Mouse (Mus musculus) kidney, embryonic 15.5 days (tissue): ENCODE data around the gene Slc13a3. TPM values are rescaled to one million over a fixed set of nuclear protein-coding genes. Genes with fewer than 3 reads are reported as not detected.

Experiments
- ATAC-seq: fragments of 200-750 bp; cut with Nextera tagmentation; replicated peaks from 2 replicates; pipeline ENCODE4 v1.8.0; 2017; ENCODE audit warnings: moderate TSS enrichment; ENCODE audit not compliant: low FRiP score
- H3K27ac ChIP-seq: fragments of 300-500 bp; sonication (generic); 2 replicates; pipeline ENCODE4 v1.5.1; 2015; ENCODE audit warnings: mild to moderate bottlenecking, inconsistent platforms
- H3K27me3 ChIP-seq: fragments of 300-500 bp; sonication (generic); 2 replicates; pipeline ENCODE4 v1.6.1; 2015; ENCODE audit warnings: inconsistent platforms
- H3K36me3 ChIP-seq: fragments of 300-500 bp; sonication (generic); 2 replicates; pipeline ENCODE4 v1.6.1; 2015; ENCODE audit warnings: inconsistent platforms
- H3K4me1 ChIP-seq: fragments of 300-500 bp; sonication (generic); 2 replicates; pipeline ENCODE4 v1.6.1; 2015; ENCODE audit warnings: inconsistent platforms
- H3K4me2 ChIP-seq: fragments of 300-500 bp; sonication (generic); 2 replicates; pipeline ENCODE4 v1.6.1; 2015; ENCODE audit warnings: moderate library complexity, mild to moderate bottlenecking, inconsistent platforms
- H3K4me3 ChIP-seq: fragments of 300-500 bp; sonication (generic); replicated peaks from 2 replicates; pipeline ENCODE4 v1.5.1; 2015; ENCODE audit warnings: mild to moderate bottlenecking, inconsistent platforms
- H3K9ac ChIP-seq: fragments of 300-500 bp; sonication (generic); 2 replicates; pipeline ENCODE4 v1.6.1; 2015; ENCODE audit warnings: mild to moderate bottlenecking, inconsistent platforms
- H3K9me3 ChIP-seq: fragments of 300-500 bp; sonication (generic); replicated peaks from 2 replicates; pipeline ENCODE4 v1.6.1; 2016; ENCODE audit warnings: inconsistent platforms
- whole genome bisulfite sequencing: fragments of 180-500 bp; shearing (Covaris S2); methylation state at CpG from one replicate; pipeline ENCODE4 v1.1.7; 2015; ENCODE audit warnings: mixed read lengths; 5-methylcytosine and 5-hydroxymethylcytosine counted together
- polyA plus RNA-seq: library from polyadenylated mRNA; unstranded; fragments of >200 nt; fragmentation: Nextera tagmentation; extraction: Ambion mirVana; gene quantifications from 2 replicates; pipeline ENCODE4 v1.2.1, GENCODE M21; 2015

Slc13a3 gene
- polyA plus RNA-seq, 1 experiment from 2014 or later = 3.4 TPM

- Histone ChIP-seq H3K4me1 (peaks cover 15% of the 10 kb centered on the region), H3K27ac (no peak overlapping the region), H3K27me3 (no peaks in the 10 kb centered on the region), H3K4me2 (no peak overlapping the region), H3K9ac (no peak overlapping the region), H3K36me3 (no peaks in the 10 kb centered on the region), H3K9me3 (no peaks in the 10 kb centered on the region), H3K4me3 (no peak overlapping the region)
- no peak for ATAC-seq
- 72% methylated on average over 15 of the region's 15 CpGs for WGBS
Measured at GRCm38 (mm10) chr2:165398164-165398785, 74.8 kb downstream of the Slc13a3 start.

DNA sequence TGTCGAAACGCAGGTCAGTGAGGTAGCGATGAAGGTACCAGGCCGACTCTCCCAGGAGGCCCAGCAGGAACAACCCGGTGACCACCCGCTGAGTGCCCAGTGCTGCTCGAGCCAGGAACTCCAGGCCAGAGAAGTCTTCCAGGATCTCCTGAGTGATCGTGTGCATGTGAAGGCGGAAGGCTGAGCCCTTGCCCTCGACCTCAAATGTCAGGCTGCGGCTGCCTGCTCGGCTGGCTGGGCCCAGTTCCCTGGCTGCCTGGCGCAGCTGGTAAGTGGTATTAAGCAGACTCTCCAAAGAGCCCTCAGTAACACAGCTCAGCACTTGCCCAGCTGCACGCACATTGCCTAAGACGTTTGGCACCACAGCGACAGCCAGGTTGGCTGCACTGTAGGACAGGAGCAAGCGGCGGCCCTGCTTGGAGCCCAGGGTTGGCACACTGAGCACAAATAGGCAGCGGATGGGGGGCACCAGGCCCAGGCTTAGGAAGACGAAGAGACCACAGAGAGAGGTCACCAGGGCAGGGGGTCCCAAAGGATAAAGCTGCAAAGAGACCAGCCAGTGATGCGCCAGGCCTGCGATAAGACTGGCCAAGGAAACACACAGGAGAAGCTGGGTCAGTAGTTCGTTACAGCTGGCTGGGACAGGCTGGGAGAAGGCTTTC lies 75.4 kb downstream of the Slc13a3 start:
- no peak overlapping the region for H3K4me2 ChIP-seq
- no peak overlapping the region for H3K27ac ChIP-seq
- ATAC-seq = no peak
- no peak overlapping the region for H3K4me3 ChIP-seq
- 68% methylated on average over 23 of the region's 23 CpGs for WGBS
- no peaks in the 10 kb centered on the region for H3K27me3 ChIP-seq
- H3K9ac ChIP-seq = no peak overlapping the region
- peaks cover 15% of the 10 kb centered on the region for H3K4me1 ChIP-seq
- H3K36me3 ChIP-seq = no peaks in the 10 kb centered on the region
- no peaks in the 10 kb centered on the region for H3K9me3 ChIP-seq

DNA sequence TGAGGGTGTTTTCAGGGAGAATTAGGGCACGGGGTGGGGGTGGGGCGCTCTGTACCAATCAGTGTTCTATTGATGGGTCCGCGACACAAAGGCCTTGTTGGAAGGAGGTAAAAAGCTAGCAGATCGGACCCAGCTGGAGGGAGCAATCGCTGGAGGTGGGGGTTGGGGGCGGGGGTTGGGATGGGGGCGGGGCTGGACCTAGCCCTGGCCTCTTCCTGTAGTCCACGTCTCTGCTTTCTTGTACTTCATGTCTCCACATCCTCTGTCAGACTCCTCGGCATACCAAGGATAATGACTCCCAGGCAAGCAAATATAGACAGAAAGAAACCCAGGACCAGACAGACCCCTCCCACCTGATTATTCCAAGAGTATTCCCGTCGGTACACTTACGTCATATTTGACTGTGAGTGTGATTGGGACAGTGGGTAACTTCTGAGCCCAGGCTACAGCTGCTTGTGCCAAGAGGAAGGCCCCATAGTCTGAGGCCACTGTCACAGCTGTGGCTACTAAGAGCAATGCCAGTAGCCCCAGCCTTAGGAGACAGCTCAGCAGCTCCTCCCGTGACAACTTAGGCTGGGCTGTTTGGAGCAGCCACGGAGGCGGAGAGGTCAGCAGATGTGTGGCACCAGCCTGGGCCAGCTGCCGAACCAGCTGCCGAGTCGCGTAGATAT lies 76.1 kb downstream of the Slc13a3 start:
- 45% methylated on average over 20 of the region's 20 CpGs for WGBS
- H3K36me3 ChIP-seq = no peaks in the 10 kb centered on the region
- no peaks in the 10 kb centered on the region for H3K27me3 ChIP-seq
- no peak overlapping the region for H3K27ac ChIP-seq
- H3K9ac ChIP-seq = no peak overlapping the region
- no peak overlapping the region for H3K4me3 ChIP-seq
- peaks cover 15% of the 10 kb centered on the region for H3K4me1 ChIP-seq
- no peak for ATAC-seq
- H3K4me2 ChIP-seq = no peak overlapping the region
- H3K9me3 ChIP-seq = no peaks in the 10 kb centered on the region

GRCm38 (mm10) chr2:165392156-165392555 lies 80.9 kb downstream of the Slc13a3 start:
- H3K9ac ChIP-seq = no peak overlapping the region
- ATAC-seq = no peak
- 84% methylated on average over 4 of the region's 4 CpGs for WGBS
- H3K4me2 ChIP-seq = no peak overlapping the region
- H3K27me3 ChIP-seq = no peaks in the 10 kb centered on the region
- no peaks in the 10 kb centered on the region for H3K9me3 ChIP-seq
- H3K4me1 ChIP-seq = peaks cover 10% of the 10 kb centered on the region
- H3K4me3 ChIP-seq = no peak overlapping the region
- no peaks in the 10 kb centered on the region for H3K36me3 ChIP-seq
- no peak overlapping the region for H3K27ac ChIP-seq

DNA sequence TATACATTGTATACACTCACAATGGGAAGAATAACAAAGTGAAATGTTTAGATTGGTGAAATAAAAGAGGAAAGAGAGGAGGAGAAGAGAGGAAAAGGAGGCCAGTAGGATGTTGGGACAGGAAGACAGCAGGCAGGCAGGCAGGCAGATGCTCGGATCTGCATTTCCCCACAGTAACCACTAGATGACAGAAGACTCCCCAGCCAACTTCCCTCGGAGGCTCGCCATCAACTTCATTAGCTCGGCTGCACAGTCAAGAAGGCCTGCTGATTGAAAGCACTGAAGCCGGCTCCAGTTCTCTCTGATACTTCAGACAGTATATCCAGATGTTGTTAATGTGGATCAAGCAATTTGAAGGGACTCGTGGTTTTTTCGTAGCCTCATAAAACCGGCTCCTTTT lies 81.5 kb downstream of the Slc13a3 start:
- Histone ChIP-seq H3K4me3 (no peak overlapping the region), H3K36me3 (peaks cover 4% of the 10 kb centered on the region), H3K4me2 (no peak overlapping the region), H3K27me3 (no peaks in the 10 kb centered on the region), H3K27ac (no peak overlapping the region), H3K4me1 (peaks cover 9% of the 10 kb centered on the region), H3K9me3 (no peaks in the 10 kb centered on the region), H3K9ac (no peak overlapping the region)
- ATAC-seq = no peak
- WGBS = 13% methylated on average over 8 of the region's 8 CpGs

- ATAC-seq = no peak
- H3K27me3 ChIP-seq = no peaks in the 10 kb centered on the region
- no peak overlapping the region for H3K27ac ChIP-seq
- peaks cover 24% of the 10 kb centered on the region for H3K36me3 ChIP-seq
- H3K4me3 ChIP-seq = no peak overlapping the region
- H3K4me2 ChIP-seq = no peak overlapping the region
- no peaks in the 10 kb centered on the region for H3K9me3 ChIP-seq
- WGBS = 71% methylated on average over 6 of the region's 6 CpGs
- H3K4me1 ChIP-seq = peaks cover 10% of the 10 kb centered on the region
- H3K9ac ChIP-seq = no peak overlapping the region
Measured at GRCm38 (mm10) chr2:165389299-165389952, 83.6 kb downstream of the Slc13a3 start.

DNA sequence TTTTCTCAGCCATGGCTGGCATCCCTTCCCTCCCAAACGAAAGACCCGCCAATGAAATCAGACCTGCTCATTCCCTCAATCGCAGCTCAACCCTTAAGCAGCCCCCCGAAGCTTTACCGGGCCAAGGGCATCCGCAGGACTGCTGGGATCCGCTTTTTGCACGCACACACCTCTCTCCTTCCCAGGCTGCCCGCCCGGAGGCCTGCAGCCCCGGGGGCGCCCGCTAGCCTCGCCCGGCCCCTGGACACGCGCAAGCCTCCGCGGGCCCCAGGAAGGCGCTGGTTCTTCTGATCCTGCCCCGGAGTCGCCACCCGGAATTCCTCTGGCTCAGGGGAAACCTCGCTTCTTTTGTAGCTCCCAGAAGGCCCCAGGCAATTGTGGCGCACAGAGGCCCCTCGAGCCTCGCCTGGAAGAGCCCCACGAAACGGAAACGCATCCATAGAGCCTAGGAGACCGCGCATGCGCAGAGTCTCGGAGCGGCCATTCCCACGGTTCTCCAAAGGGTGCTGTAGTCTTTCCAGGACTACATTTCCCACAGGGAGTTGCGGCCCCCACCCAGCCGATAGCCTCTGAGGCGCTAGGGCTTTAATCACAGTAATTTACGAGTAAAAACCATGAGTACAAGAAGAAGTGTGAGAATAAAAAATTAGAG lies 85.1 kb downstream of the Slc13a3 start, which contains the start of gene Zfp334:
Gene Zfp334, minus strand, starts transcription at position 416 of the 652 bp plus-strand sequence.
- Histone ChIP-seq H3K4me1 (peaks cover 10% of the 10 kb centered on the region), H3K27me3 (no peaks in the 10 kb centered on the region), H3K27ac (peak within 1 kb of the TSS; percentile 85), H3K9ac (peak within 1 kb of the TSS; percentile 78), H3K4me2 (peak within 1 kb of the TSS; percentile 64), H3K36me3 (peaks cover 39% of the 10 kb centered on the region), H3K9me3 (no peaks in the 10 kb centered on the region), H3K4me3 (peak within 1 kb of the TSS; percentile 62)
- under 1% methylated on average over 40 of the region's 40 CpGs for WGBS
- ATAC-seq = peak; percentile 96

DNA sequence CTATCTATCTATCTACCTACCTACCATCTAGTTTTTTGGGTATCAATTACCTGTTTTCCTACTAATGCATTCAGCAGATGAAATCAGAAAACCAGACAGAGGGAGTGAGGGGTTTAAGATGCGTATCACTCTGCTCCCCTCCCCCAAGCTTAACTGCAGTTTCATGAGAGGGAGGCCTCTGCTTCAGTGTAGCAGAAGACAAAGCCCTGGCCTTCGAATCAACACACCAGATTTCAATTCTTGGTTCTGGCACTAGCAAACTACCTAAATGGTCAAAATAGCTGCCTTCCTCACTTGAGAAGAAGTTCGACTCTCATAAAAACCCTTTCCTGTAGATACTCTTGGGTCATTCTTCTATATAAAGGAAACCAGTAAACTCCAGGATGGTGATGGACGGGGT lies 85.7 kb downstream of the Slc13a3 start:
- peak overlapping the region; percentile 64 for H3K4me2 ChIP-seq
- H3K9ac ChIP-seq = peak overlapping the region; percentile 78
- H3K4me3 ChIP-seq = peak overlapping the region; percentile 62
- H3K9me3 ChIP-seq = no peaks in the 10 kb centered on the region
- no peak for ATAC-seq
- peaks cover 45% of the 10 kb centered on the region for H3K36me3 ChIP-seq
- peak overlapping the region; percentile 85 for H3K27ac ChIP-seq
- no peaks in the 10 kb centered on the region for H3K27me3 ChIP-seq
- H3K4me1 ChIP-seq = peaks cover 10% of the 10 kb centered on the region
- WGBS = 7% methylated on average over 4 of the region's 4 CpGs

DNA sequence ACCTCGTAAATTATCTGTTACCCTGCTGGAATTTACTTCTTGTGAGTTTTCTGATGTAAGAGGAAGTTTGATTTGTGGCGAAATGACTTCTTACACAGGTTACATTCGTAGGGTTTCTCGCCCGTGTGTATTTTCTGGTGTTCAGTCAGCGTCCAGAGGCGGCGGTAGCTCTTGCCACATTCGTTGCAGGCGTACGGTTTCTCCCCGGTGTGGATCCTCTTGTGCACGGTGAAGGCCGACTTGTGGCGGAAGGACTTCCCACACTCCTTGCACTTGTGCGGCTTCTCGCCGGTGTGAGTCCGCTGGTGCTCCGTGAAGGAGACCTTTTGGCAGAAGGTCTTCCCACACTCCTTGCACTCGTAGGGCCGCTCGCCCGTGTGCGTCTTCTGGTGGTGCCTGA lies 93.0 kb downstream of the Slc13a3 start:
- no peaks in the 10 kb centered on the region for H3K4me1 ChIP-seq
- H3K9me3 ChIP-seq = peaks cover 6% of the 10 kb centered on the region
- peaks cover 93% of the 10 kb centered on the region for H3K36me3 ChIP-seq
- no peaks in the 10 kb centered on the region for H3K27me3 ChIP-seq
- ATAC-seq = no peak
- H3K4me2 ChIP-seq = no peak overlapping the region
- 97% methylated on average over 25 of the region's 25 CpGs for WGBS
- H3K9ac ChIP-seq = no peak overlapping the region
- H3K4me3 ChIP-seq = no peak overlapping the region
- no peak overlapping the region for H3K27ac ChIP-seq

DNA sequence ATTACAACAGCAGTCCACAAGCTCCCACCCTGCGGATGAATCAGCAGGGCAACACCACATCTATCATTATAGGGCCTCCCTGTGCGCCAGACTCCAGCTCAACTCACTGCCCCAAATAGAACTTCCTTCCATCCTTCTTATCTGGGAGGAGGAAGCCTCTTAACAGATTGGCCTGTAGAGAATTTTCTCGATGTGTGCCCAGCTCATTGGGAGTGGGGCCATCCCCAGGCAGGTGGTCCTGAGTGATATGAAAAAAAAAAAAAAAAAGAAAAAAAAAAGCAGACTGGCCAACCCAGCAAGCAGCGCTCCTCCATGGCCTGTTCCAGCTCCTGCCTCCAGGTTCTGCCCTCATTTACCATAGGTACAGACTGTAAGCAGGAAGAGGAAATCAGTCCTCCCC lies 97.0 kb downstream of the Slc13a3 start:
- H3K27me3 ChIP-seq = no peaks in the 10 kb centered on the region
- H3K36me3 ChIP-seq = peaks cover 63% of the 10 kb centered on the region
- 85% methylated on average over 4 of the region's 4 CpGs for WGBS
- no peak overlapping the region for H3K4me3 ChIP-seq
- no peak overlapping the region for H3K9ac ChIP-seq
- no peak for ATAC-seq
- no peak overlapping the region for H3K4me2 ChIP-seq
- peaks cover 6% of the 10 kb centered on the region for H3K9me3 ChIP-seq
- no peaks in the 10 kb centered on the region for H3K4me1 ChIP-seq
- H3K27ac ChIP-seq = no peak overlapping the region

GRCm38 (mm10) chr2:165375478-165375877 lies 97.6 kb downstream of the Slc13a3 start:
- H3K9ac ChIP-seq = no peak overlapping the region
- 86% methylated on average over 5 of the region's 5 CpGs for WGBS
- peaks cover 4% of the 10 kb centered on the region; the same call in 1 of the 2 replicates for H3K9me3 ChIP-seq
- ATAC-seq = no peak
- peaks cover 58% of the 10 kb centered on the region for H3K36me3 ChIP-seq
- H3K4me2 ChIP-seq = no peak overlapping the region
- H3K4me1 ChIP-seq = no peaks in the 10 kb centered on the region
- no peak overlapping the region for H3K27ac ChIP-seq
- no peak overlapping the region for H3K4me3 ChIP-seq
- no peaks in the 10 kb centered on the region for H3K27me3 ChIP-seq
